Mouse (Mus musculus) brain, adult 2 months (tissue): ENCODE results near the gene Dchs1.

Source experiments
- DNase-seq: peaks from one replicate; pipeline ENCODE4 v3.0.0; 2011; ENCODE audit warnings: low read depth, low spot score

Gene Dchs1

DNA sequence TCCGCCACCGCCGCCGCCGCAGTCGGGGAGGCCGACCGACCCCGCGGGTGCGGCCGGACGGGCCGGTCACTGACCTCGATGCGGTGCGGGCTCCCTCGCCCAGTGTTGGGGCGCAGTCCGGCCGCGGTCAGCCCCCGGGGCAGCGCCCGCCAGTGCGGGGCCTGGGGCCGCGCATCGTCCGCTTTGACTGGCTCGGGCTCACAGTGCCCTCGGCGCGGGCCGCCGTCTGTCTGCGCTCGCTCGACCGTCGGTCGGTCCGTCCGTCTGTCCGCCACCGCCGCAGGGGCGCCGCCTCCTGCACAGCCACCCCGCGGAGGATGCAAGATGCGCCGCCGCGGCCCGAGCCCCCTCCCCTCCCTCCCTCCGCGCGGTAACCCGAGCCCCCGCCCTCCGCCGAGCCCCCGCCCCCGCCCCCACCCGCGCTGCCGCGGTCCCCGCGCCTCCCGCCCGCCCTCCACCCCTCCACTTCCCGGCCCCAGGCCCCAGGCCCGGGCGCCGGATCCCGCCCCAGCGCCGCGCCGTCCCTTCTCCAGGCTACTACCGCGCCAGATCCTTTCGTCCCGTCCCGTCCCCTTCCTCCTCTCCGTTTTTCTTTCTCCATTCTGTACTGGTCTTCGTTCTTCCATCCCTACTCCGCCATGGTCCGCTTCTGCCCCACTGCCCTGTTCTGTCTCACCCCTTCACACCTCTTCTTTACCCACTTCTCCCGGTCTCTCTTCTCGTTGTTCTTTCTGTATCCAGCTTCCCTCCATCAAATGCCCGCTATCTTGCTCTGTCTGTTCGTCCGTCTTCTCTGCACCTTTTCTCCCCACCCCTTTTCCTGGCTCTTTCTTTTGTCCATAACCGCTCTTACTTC is at the start of gene Dchs1:
Gene Dchs1, minus strand, starts transcription at position 370 of the 856 bp plus-strand sequence.
- no peak for DNase-seq

- DNase-seq: no peak
Measured at GRCm38 (mm10) chr7:105824281-105824680, 36.8 kb upstream of the Dchs1 start.

DNA sequence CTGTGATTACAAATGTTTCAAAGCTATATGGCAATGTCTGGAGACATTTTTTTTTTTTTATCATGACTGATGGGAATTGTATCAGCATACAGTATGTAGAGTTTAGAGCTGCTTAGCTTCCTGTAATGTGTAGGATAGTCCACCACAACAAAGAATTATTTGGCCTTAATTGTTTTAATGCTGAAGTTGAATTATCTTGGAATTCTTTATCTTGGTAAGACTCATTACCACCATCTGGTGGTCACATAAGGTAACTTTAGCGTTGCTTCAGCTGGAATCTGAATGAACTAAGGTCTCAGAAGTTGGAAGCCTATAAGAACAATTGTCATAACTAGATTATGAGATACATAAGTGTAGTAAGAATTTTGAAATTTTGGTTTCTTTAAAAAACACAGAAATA is 31.0 kb upstream of the Dchs1 start:
- peak; percentile 65 for DNase-seq

- DNase-seq: peak; percentile 44
Measured at GRCm38 (mm10) chr7:105816736-105817135, 29.3 kb upstream of the Dchs1 start.

DNA sequence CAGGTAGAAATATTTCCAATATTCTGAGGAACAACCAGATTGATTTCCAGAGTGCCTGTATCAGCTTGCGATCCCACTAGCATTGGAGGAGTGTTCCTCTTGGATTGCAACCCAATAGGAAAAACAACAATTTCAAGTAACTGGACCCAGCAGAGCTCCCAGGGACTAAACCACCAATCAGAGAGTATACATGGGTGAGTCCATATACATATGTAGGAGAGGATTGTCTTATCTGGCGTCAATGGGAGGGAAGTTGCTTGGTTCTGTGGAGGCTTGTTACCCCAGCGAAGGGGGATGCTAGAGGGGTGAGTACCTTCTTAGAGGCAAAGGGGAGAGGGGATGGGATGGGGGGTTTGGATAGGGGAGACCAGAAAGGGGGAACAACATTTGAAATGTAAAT is 25.9 kb upstream of the Dchs1 start:
- no peak for DNase-seq

- DNase-seq: no peak
Measured at GRCm38 (mm10) chr7:105812566-105812965, 25.1 kb upstream of the Dchs1 start.

- DNase-seq: no peak
Measured at GRCm38 (mm10) chr7:105811516-105811915, 24.1 kb upstream of the Dchs1 start.

DNA sequence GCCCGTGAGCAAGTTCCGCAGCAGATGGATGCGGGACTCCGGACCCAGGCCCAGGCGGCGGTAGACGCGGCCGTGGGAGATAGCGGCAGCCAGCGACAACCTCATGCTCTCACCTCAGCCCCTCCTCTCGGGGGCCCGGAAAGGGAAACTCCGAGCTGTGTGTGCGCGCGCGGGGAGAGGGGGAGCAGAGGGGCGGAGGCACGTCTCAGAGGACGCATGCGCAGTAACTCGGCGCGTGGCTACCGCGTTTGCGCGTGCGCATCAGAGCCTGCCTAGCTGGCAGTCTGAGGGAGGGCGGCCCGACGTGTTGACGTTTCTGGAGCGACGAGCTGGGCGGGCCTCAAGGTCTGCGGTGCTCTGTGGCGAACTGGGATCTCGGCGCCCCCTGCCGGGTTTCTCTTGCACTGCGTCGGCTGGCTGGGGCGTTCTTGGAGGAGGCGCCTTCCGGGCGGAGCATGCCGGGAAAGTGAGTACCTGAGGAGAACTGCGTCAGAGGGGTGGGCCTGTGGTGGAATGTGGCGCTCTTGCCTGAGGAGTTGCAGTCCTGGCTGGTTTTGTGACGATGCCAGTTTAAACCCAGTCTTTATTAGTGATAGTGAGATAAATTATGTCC is 23.5 kb upstream of the Dchs1 start, which contains the start of gene Mrpl17:
Gene Mrpl17, minus strand, starts transcription at position 223 of the 613 bp plus-strand sequence.
- peak; percentile 100 for DNase-seq

DNA sequence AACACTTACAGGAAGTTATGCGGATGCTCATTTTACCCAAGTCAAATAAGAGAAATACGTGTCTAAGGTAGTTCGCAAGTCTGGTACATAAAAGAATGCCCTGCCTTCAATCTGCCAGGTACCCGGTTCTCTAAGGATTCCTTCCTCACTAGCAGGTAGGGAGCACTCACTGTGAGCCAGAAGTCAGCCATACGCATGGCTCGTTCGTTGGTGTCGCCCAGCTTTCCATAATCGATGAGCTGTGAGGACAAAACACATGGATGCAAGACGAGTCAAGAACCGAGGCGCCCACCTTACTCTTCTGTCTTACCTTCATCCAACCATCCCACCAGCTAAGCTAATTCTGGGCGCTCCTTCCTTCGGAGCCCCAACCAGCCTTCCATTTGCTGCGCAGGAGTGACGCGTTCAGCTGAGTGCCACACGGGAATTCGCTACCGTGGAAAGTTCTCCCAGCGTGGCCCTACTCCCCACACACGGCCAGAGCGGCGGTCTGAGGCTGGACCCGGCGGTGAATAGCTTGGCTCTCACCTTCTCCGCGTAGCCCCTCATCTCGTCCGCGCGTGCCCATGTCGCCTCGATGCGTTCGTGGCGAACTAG is 22.9 kb upstream of the Dchs1 start:
- DNase-seq: peak; percentile 69

GRCm38 (mm10) chr7:105809836-105810235 is 22.4 kb upstream of the Dchs1 start:
- DNase-seq: no peak

DNA sequence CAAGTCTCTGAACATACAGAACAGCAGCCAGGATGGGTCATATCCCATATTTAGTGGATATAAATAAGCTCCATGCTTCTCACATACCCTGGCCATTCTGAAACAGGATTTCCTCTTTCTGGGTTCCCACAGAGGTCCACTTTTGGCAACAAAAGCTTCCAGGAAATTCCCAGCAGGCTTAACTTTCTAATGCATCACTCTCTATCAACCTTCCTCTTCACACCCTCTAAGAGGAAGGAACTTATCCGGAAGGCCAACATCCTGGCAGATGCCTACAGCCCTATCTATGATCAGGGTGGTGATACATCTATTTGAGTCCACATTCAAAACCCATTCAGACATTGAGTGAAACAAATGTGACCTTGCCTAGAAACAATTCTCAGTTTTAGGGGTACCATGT is 20.9 kb upstream of the Dchs1 start:
- no peak for DNase-seq

- no peak for DNase-seq
Measured at GRCm38 (mm10) chr7:105806716-105807115, 19.3 kb upstream of the Dchs1 start.

- DNase-seq: no peak
Measured at GRCm38 (mm10) chr7:105806125-105806524, 18.7 kb upstream of the Dchs1 start.

- no peak for DNase-seq
Measured at GRCm38 (mm10) chr7:105803428-105803827, 16.0 kb upstream of the Dchs1 start.

GRCm38 (mm10) chr7:105802771-105803170 is 15.3 kb upstream of the Dchs1 start:
- peak; percentile 63 for DNase-seq

DNA sequence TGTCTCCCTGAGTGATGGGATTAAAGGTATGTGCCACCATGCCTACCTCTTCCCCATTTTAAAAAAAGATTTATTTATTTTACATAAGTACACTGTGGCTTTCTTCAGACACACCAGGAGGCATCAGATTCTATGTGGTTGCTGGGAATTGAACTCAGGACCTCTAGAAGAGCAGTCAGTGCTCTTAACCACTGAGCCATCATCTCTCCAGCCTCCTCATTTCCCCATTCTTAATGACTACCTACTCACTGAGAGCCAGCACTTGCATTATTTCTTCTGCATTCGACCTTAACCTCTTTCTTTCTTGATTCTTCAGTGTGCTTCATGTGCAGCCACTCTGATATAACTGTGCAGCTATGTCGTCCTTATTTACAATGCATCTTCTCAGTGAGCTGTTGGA is 14.9 kb upstream of the Dchs1 start:
- no peak for DNase-seq

GRCm38 (mm10) chr7:105796972-105797371 is 9.5 kb upstream of the Dchs1 start:
- DNase-seq: no peak

GRCm38 (mm10) chr7:105795759-105796366 is 8.4 kb upstream of the Dchs1 start:
- DNase-seq: no peak

- no peak for DNase-seq
Measured at GRCm38 (mm10) chr7:105793701-105794100, 6.2 kb upstream of the Dchs1 start.

- DNase-seq: peak; percentile 30
Measured at GRCm38 (mm10) chr7:105791147-105791546, 3.7 kb upstream of the Dchs1 start.

- no peak for DNase-seq
Measured at GRCm38 (mm10) chr7:105786506-105787284, 759 bp downstream of the Dchs1 start.
